Mouse (Mus musculus) adrenal gland (tissue): ENCODE measurements around the gene Il17ra.

Experiments
- intact Hi-C: fragments of 180-260 bp; cut with DNase I; formaldehyde crosslinking; loops from one replicate; pipeline ENCODE4 v1.15.1; 2025

Il17ra gene

GRCm38 (mm10) chr6:120470666-120471065, 7.6 kb downstream of the Il17ra start:
- intact Hi-C loops: loop anchor here (5.0 kb wide), 1 partner anchor 33 kb away; no protein-coding TSS in a partner anchor

DNA sequence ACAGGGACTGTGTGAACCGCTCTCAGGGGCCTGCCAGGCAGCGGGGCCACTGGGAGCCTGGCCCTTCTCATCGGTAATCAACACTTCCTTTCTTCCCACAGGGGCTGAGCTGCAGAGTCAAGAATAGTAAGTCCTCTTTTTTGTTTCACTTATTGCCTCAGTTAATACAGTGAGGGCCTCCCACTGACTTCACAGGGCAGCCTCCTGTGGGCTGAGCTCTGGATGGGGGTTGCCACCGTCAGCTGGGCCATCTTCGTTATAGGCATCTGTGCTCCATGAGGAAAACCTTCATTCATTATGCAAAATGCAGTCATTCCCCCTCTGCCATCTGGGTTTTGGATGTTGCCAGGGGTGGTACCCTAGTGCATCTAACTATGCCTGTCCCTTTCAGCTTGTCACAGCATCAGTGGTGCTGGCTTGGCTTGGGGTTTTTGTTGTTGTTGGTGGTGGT, 9.0 kb downstream of the Il17ra start:
- intact Hi-C loops: loop anchor here (5.0 kb wide), 1 partner anchor 35 kb away; no protein-coding TSS in a partner anchor

DNA sequence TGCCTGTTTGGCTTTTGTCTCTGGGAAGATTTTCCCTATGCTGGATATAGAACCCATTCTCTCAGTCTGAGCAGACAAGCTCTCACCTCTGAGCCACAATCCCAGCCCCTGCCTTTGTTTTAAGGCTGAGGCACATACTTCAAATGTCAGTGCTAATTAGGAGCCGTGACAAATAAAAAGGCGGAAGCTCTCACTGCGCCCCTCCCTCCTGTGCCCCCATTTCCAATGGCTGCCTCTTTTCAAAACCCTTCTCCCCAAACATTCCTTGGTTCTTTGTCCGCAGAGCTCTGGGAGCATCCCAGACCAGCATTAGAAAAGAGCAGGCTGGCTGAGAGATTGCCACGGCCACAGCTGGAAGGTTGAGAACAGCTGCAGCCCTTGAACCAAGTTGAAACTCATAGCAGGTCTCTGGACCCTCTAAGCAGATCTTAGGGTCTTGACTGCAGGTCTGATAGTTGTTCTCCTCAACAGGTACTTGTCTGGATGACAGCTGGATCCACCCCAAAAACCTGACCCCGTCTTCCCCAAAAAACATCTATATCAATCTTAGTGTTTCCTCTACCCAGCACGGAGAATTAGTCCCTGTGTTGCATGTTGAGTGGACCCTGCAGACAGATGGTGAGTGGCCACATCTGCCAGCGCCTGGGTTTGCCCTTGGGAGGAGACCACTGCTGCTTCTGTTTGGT, 9.6 kb downstream of the Il17ra start:
- intact Hi-C loops: loop anchor here (5.0 kb wide), 1 partner anchor 35 kb away; no protein-coding TSS in a partner anchor

DNA sequence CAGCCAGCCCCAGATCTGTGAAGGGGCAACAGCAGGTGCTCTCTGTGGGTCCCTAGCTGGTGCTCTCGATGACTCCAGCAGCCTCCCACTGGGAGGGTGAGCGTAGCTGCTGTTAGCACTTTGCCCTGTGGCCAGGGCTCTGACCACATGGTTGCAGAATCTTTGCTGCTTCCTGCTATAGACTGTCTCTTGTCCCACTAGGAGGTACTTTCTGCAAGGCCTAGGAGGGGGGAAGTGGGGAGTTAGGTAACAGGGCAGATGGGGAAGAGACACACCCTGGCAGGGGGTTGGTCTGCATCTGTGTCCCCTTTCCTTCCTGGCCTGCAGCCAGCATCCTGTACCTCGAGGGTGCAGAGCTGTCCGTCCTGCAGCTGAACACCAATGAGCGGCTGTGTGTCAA, 10.4 kb downstream of the Il17ra start:
- intact Hi-C loops: loop anchor here (5.0 kb wide), 1 partner anchor 36 kb away; no protein-coding TSS in a partner anchor

DNA sequence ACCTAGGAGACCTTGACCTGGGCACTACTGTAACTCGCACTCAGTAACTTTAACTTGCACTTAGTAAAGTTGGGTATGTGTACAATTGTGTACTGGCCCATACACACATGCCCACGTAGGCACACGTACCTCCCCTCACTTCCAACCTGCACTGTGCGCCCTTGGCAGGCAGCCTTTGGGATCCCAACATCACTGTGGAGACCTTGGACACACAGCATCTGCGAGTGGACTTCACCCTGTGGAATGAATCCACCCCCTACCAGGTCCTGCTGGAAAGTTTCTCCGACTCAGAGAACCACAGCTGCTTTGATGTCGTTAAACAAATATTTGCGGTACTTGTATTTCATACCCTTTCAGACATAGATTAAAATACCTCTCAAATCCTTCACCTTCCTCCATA, 12.2 kb downstream of the Il17ra start:
- intact Hi-C loops: no loop called here

DNA sequence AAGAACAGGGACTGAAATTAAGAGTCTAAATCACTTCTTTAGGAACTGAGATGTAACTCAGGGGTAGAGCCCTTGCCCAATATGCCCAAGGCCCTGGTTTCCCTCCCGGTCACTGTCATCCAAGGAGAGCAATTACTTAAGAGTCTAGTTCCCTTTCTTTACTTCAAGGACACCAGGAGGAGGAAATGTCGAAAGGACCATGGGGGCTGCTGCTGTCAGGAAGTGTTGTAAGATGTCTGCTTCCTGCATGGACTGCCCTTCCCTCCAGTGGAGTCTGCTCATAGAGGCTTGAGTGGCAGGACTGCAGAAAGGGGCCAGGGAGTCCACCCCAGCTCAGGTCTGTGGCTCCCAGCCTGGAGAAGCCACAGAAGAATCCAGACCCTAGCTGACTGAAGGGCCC, 16.3 kb downstream of the Il17ra start:
- intact Hi-C loops: no loop called here

- intact Hi-C loops: no loop called here
Measured at GRCm38 (mm10) chr6:120480361-120480760, 17.3 kb downstream of the Il17ra start.

- intact Hi-C loops: no loop called here
Measured at GRCm38 (mm10) chr6:120481538-120481937, 18.5 kb downstream of the Il17ra start.

DNA sequence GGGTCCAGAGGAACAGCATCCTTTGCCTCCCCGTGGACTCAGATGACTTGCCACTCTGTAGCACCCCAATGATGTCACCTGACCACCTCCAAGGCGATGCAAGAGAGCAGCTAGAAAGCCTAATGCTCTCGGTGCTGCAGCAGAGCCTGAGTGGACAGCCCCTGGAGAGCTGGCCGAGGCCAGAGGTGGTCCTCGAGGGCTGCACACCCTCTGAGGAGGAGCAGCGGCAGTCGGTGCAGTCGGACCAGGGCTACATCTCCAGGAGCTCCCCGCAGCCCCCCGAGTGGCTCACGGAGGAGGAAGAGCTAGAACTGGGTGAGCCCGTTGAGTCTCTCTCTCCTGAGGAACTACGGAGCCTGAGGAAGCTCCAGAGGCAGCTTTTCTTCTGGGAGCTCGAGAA, 19.0 kb downstream of the Il17ra start:
- intact Hi-C loops: no loop called here

GRCm38 (mm10) chr6:120482756-120483155, 19.7 kb downstream of the Il17ra start:
- intact Hi-C loops: no loop called here

- intact Hi-C loops: no loop called here
Measured at GRCm38 (mm10) chr6:120483211-120483626, 20.2 kb downstream of the Il17ra start.

DNA sequence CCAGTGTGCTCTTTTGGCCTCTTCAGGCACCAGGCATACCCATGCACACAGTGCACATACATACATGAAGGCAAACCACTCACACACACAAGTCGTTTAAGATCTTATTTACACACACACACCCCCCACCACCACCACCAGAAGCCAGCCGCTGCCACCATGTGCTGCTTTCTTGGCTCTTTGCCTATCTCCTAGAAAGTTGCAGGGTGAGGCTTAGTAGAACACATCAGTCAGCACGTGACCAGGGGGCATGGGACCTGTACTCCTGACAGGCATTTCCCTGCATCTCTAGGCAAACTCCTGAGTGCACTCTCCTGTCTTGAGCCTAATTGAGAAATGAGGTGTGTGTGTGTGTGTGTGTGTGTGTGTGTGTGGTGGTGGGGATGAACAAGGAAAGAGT, 22.0 kb downstream of the Il17ra start:
- intact Hi-C loops: no loop called here

- intact Hi-C loops: no loop called here
Measured at GRCm38 (mm10) chr6:120486051-120486510, 23.0 kb downstream of the Il17ra start.

- intact Hi-C loops: no loop called here
Measured at GRCm38 (mm10) chr6:120488647-120489046, 25.6 kb downstream of the Il17ra start.

DNA sequence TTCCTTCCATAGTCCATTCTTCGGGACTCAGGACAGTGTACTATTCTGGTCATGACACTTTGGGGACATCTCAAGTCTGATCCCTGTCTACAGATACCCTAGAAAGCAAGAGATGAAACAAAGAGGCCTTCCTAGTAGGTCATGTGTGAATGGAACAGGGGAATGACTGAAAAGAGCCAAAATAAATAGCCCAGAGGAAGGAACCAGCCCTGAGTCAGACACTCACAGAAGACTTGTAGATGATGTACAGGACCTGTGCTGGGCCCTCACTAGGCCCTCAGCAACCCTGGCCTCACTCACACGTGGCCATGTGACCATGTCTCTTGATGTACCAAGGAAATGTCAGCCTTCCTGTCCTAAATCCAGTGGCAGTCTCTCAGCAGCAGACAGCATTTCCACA, 26.4 kb downstream of the Il17ra start:
- intact Hi-C loops: no loop called here

- intact Hi-C loops: no loop called here
Measured at GRCm38 (mm10) chr6:120491064-120491463, 28.0 kb downstream of the Il17ra start.

DNA sequence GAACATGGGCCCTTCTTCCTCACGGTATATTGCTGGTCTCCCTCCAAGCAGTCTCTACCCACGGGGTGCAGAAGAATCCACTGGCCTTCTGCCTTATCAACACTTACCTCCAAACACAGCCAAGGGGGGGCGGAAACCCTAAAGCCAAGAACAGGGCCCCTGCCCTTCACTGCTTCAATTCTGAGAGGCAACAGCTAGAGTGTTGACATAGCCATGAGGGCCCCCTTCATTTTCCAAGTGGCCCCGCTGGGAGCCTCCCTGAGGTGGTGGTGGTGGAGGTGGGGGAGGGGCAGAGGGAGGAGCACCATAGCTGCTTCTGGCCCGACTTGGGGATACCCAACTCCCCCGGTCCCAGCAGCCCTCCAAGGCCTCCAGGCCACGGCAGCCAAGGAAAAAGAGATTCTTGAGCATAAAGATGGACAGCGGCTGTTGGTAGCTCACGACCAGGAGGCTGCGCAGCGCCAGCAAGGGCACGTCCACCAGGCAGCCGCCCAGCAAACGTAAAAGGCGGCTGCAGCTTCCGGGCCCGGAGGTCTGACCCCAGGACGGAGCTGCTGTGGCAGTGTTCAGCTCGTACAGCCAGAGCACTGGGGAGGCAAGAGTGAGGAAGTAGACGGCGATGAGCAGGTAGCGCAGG, 28.9 kb downstream of the Il17ra start:
- intact Hi-C loops: no loop called here

DNA sequence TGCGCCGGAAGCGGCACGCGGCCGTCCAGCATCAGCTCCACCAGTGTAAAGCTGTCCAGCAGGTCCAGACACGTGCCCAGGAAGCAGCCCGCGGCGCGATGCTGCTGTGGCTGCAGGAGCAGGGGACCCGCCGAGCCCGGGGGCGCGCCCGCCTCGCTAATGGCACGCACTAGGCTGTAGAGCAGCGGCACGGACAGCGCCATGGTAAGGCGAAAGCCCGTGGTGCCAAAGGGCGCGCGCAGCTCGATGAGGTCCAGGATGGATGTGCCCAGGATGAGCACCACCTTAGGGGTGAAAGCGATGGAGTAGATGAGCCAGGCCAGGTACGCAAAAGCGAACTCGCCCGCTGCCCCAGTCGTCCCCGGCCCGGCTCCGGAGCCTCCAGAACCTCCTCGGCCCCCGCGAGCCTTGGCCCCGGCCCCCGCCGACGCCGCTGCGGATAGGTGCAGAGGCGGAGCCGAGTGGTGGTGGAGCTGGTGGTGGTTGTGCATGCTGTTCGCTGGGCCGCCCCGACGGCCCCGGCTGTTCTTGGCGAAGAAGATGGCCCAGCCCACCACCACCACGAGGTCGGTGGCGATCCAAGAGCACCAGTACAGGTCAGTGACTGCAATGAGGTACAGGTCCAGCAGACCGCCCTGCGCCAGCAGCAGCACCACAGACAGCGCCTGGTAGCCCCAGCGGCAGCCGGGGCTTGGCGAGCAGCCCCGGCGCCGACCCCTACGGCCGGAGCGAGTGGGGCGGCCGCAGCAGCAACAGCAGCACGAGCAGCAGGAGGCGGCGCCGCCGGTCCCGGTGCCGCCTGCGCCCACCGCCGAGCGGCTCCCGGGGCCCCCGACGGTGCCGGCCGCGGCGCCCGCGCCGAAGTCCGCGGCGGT, 29.7 kb downstream of the Il17ra start:
- intact Hi-C loops: no loop called here

DNA sequence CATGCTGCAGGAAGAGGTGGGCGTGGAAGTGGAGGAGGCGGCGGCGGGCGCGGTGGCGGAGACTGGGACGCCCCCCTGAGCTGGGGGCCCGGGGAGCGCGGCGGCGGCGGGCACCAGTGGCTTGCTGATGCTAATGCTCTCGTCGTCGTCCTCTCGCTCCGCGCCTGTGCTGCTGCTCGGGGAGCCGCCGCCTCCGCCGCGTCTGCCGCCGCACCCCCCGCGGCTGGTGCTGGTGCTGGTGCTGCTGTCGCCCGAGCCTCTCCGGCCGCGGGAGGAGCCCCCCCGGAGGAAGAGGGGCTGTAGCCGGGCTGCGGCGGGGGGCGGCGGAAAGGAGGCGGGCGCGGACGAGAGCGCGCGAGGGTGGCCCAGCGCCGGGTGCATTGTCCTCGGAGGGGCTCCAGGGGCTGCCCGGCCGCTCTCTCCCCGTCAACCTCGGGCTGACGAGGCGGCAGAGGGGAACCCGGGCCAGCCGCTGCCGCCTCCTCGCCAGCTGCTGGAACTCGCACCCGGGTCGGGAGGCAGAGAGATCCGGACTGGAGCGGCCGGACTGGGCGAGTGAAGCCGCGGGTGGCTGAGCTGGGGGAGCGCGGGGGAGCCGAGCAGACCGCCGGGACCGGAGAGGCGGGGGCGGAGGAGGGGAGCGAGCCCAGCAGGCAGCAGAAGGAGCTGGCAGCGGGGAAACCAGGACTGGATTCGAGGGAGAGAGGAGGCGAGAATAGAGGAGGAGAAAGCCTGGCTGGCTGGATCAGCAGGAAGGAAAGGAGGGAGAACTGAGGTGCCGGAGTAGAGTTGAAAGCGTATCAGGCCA, 30.5 kb downstream of the Il17ra start, which contains the start of gene Tmem121b:
Tmem121b (minus strand) TSS at position 434 of the 808 bp plus-strand sequence.
- intact Hi-C loops: no loop called here

DNA sequence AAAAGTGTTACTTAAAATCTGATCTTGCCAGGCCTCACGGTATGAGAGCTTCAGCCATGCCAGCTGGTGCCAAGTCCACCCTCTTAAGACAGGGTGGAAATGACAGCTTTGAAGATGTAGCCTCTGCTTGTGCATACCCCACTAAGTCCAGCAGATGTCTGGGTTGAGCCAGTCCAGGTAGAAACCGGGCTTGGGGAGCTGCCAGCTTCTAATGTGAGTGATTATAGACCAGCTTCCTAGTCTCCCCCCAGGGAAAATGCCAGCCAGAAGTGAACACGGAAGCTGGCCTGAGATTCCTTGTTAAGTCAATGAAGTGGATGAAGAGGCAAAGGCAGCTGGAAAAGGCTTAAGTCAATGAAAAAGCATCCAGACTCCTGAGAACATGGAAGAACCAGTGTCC, 33.5 kb downstream of the Il17ra start:
- intact Hi-C loops: no loop called here

DNA sequence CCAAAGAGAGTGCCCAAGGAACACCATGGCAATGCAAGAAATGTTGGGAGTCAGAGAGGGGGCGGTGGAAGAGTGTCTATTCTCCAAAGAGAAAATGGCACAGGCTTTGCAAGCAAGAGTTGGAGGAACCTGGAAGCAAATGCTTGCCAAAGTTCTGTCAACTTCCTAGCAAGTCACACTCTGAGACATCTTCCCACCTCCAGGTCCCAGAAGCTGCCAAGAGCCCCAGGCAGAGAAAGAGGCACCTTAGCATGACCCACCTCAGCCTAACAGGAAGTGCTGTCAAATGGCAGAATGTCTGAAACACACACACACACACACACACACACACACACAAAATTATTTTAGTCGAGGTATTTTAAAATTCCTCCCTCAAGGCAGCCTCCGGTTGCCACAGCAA, 41.0 kb downstream of the Il17ra start:
- intact Hi-C loops: no loop called here
